Mouse (Mus musculus) stomach, embryonic 16.5 days (tissue): ENCODE results near the gene Fam178b. TPM values are rescaled to one million over a fixed set of nuclear protein-coding genes. Genes with fewer than 3 reads are reported as not detected.

Experiments
- ATAC-seq: fragments of 200-750 bp; cut with Nextera tagmentation; 2 replicates; pipeline ENCODE4 v1.8.0; 2017; ENCODE audit warnings: moderate number of reproducible peaks, moderate TSS enrichment; ENCODE audit not compliant: insufficient read depth, low FRiP score
- H3K27ac ChIP-seq: fragments of 300-500 bp; sonication (generic); 2 replicates; pipeline ENCODE4 v1.5.1; 2014; ENCODE audit warnings: low read length
- H3K27me3 ChIP-seq: fragments of 300-500 bp; sonication (generic); 2 replicates; pipeline ENCODE4 v1.6.1; 2014; ENCODE audit warnings: low read length, control low read depth, mixed read lengths; ENCODE audit not compliant: control insufficient read depth, insufficient read depth
- H3K36me3 ChIP-seq: fragments of 300-500 bp; sonication (generic); 2 replicates; pipeline ENCODE4 v1.6.1; 2014; ENCODE audit warnings: low read length; ENCODE audit not compliant: control insufficient read depth, insufficient read depth
- H3K4me1 ChIP-seq: fragments of 300-500 bp; sonication (generic); 2 replicates; pipeline ENCODE4 v1.6.1; 2014; ENCODE audit warnings: low read length, control low read depth, mixed read lengths; ENCODE audit not compliant: control insufficient read depth, insufficient read depth
- H3K4me2 ChIP-seq: fragments of 300-500 bp; sonication (generic); 2 replicates; pipeline ENCODE4 v1.6.1; 2014; ENCODE audit warnings: low read depth, low read length, mixed read lengths
- H3K4me3 ChIP-seq: fragments of 300-500 bp; sonication (generic); replicated peaks from 2 replicates; pipeline ENCODE4 v1.5.1; 2014; ENCODE audit warnings: mild to moderate bottlenecking, low read length
- H3K9ac ChIP-seq: fragments of 300-500 bp; sonication (generic); 2 replicates; pipeline ENCODE4 v1.6.1; 2014; ENCODE audit warnings: low read length
- H3K9me3 ChIP-seq: fragments of 300-500 bp; sonication (generic); replicated peaks from 2 replicates; pipeline ENCODE4 v1.6.1; 2016; ENCODE audit warnings: low read length, control low read depth; ENCODE audit not compliant: control insufficient read depth
- WGBS: fragments of 180-500 bp; shearing (Covaris S2); extraction: QIAGEN DNeasy Blood & Tissue Kit; methylation state at CpG from one replicate; pipeline ENCODE4 v1.1.7; 2014; 5-methylcytosine and 5-hydroxymethylcytosine counted together
- polyA plus RNA-seq: library from polyadenylated mRNA; unstranded; fragments of >200 nt; fragmentation: Nextera tagmentation; extraction: Ambion mirVana; gene quantifications from 2 replicates; pipeline ENCODE4 v1.2.1, GENCODE M21; 2015

Fam178b gene
- polyA plus RNA-seq = 0.50 and 0.94 TPM in 2 replicates

DNA sequence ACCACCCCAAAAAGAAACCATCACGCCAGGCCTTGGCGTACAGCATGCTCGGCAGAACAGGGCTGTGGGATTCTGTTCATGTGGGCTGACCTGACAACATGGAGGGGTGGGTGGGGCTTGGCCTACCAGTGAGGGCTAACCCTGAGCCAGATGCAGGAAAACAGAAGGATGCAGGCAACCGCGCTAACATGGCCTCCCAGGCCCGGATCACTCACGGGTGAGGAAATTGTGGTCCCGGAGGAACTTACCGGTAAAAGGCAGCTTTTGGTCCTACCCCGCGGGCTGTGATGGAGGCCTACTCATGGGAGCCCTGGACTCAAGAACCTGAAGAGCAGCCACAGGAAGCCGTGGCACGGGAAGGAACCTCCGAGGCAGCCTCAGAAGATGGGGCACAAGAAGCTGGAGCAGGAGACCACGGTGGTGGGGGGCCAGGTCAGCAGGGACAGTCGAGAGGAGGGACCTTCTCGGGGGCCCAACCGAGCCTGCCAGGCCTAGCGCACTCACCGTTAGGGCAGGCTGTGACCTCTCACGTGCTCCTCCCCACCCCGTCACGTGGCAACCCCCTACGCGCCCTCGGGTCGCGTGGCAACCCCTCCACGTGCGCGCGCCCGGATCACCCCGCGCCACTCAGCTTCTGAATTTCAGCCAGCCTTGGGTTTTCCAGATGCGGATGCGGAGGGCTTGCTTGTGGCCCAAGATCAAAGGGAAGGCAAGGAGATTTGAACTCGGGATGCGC, at the start of gene Fam178b:
Fam178b (minus strand) TSS at position 564 of the 736 bp plus-strand sequence.
- 92% methylated on average over 39 of the region's 39 CpGs for WGBS
- no peaks in the 10 kb centered on the region for H3K36me3 ChIP-seq
- no peak for ATAC-seq
- H3K27ac ChIP-seq = no peak within 1 kb of the TSS
- H3K4me3 ChIP-seq = no peak within 1 kb of the TSS
- H3K9me3 ChIP-seq = no peaks in the 10 kb centered on the region
- H3K4me2 ChIP-seq = no peak within 1 kb of the TSS
- no peak within 1 kb of the TSS for H3K9ac ChIP-seq
- H3K27me3 ChIP-seq = no peaks in the 10 kb centered on the region
- no peaks in the 10 kb centered on the region; the same call in 1 of the 2 replicates for H3K4me1 ChIP-seq

DNA sequence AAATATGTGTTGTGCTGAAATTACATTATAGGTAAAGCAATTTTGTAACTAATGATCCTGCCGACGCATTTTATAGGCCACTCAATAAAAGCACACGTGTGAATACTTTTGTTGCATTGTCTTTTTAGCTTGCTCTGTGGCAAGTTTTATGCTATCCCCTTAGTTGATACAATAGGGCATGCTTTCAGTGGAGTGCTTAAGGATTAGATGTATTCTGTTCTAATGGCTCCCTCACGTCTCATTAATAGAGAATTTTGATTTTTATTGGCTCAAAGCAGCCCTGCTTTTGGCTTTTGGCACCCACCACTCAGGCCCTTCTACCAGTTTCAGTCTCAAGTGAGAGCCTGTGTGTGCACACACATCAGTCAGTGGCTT, 41.1 kb upstream of the Fam178b start:
- no peak overlapping the region for H3K4me3 ChIP-seq
- no peak overlapping the region for H3K27ac ChIP-seq
- H3K9ac ChIP-seq = no peak overlapping the region
- H3K9me3 ChIP-seq = no peaks in the 10 kb centered on the region
- H3K4me1 ChIP-seq = no peaks in the 10 kb centered on the region
- H3K27me3 ChIP-seq = no peaks in the 10 kb centered on the region
- H3K36me3 ChIP-seq = no peaks in the 10 kb centered on the region
- no peak for ATAC-seq
- WGBS = 67% methylated on average over 4 of the region's 4 CpGs
- H3K4me2 ChIP-seq = no peak overlapping the region

DNA sequence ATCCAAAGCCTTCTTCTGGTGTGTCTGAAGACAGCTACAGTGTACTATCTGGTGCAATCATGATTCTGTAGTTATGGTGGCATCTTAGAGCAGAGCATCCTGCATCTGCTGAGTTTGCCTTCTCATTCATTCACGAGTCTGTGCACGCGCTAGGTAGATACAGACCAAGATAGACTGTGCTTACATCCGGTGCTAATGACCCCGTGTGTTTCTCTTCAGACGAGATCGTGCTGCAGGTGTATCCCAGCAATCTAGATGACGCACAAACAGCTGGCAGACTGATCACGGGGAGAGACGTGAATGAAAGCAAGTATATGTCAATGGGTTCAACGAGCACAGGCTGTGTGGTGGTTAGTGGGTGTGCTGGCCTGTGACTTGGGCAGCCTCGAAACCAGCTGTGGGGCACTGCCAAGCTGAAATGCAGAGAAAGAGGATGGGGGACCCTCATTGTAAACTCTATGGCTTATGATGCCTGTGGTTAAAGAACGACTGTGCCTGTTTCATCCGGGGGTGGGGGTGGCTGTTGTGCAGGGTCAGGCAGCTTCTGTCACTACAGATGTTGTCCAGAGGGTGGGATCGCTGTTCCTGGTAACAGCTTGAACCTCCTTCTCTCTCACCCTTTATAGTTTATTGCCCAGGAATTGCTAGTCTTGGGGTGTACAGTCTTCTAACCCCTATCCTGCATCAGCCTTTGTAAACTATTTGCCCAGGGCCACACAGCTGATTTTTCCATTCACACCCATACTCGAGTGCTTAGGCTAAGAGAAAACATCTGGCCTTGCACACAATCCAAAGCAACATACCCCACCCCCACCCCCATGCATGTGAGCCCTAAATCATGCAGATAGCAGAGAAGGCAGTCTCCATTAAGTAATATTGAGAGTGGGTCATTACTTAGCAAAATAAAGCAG, 40.4 kb upstream of the Fam178b start:
- 59% methylated on average over 16 of the region's 16 CpGs for WGBS
- H3K27ac ChIP-seq = no peak overlapping the region
- ATAC-seq = no peak

DNA sequence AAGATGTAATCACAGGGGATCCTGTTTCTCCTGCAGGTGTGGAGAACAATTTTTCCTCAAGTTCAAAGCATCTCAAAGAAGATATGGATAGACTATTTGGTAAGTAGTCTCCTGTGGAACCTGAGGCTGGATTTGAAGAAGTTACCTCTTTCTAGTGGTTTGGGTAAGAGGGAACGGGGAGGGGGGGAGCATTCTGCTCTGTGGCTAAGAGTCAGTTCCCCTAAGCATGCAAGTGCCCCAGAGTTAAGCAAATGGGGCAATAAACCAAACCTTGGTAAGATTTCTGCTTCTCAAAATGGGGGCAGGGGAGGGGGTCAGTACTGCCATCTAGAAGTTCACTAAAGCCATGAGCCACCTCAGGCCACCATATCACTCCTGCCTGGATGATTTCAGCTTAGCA, 35.8 kb upstream of the Fam178b start:
- WGBS = 77% methylated on average over 1 of the region's 1 CpGs
- Histone ChIP-seq H3K4me3 (no peak overlapping the region), H3K36me3 (no peaks in the 10 kb centered on the region), H3K4me2 (no peak overlapping the region), H3K27me3 (no peaks in the 10 kb centered on the region), H3K4me1 (no peaks in the 10 kb centered on the region), H3K9ac (no peak overlapping the region), H3K9me3 (no peaks in the 10 kb centered on the region), H3K27ac (no peak overlapping the region)
- ATAC-seq = no peak

More for the DNA sequence above, 40.4 kb upstream of the Fam178b start:
- Histone ChIP-seq H3K4me3 (no peak overlapping the region), H3K36me3 (no peaks in the 10 kb centered on the region), H3K4me1 (no peaks in the 10 kb centered on the region), H3K9ac (no peak overlapping the region), H3K9me3 (no peaks in the 10 kb centered on the region), H3K27me3 (no peaks in the 10 kb centered on the region), H3K4me2 (no peak overlapping the region)

DNA sequence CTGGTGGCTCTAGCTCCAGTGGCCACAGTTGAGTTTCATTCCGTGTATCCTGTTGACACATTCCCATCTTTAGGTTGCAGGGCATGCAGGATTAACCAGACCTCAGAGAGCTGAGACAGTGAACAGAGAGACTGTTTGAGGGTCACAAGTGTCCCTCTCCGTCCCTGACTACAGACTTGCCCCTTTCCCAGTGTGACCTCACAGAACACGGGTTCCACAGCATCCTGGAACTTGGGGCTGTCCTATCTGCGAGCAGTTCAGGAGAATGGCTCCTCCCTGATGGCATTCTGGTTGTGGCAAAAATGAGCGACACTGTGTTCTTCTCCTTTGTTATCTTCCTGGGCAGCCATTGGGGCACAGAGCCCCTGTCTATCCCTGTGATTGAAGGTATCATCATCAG, 31.3 kb upstream of the Fam178b start, which contains the start of gene Actr1b:
Actr1b (minus strand) TSS at position 112 of the 400 bp plus-strand sequence.
- H3K9ac ChIP-seq = no peak within 1 kb of the TSS
- H3K27me3 ChIP-seq = no peaks in the 10 kb centered on the region
- no peak for ATAC-seq
- no peaks in the 10 kb centered on the region; the same call in 1 of the 2 replicates for H3K4me1 ChIP-seq
- no peak within 1 kb of the TSS for H3K4me3 ChIP-seq
- H3K9me3 ChIP-seq = no peaks in the 10 kb centered on the region
- WGBS = 72% methylated on average over 5 of the region's 5 CpGs
- no peak within 1 kb of the TSS for H3K4me2 ChIP-seq
- no peak within 1 kb of the TSS for H3K27ac ChIP-seq
- H3K36me3 ChIP-seq = no peaks in the 10 kb centered on the region

DNA sequence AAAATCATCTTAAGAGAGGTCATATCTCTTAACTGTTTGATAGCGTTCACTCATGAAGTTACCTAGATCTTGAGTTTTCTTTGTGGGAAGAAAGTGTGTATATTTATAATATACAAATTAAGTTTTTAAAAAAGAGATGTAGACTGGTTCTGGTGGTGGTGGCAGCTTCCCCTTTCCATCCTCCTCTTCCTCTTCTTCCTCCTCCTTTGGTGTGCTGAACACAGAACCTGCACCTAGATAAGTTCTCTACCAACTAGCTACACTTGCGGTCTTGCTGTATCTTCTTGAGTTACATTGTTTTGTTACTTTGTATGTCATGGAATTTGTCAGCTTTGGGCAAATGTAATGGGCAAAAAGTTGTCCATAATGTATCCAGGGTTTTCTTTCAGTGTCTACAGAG, 28.1 kb upstream of the Fam178b start:
- no peaks in the 10 kb centered on the region for H3K36me3 ChIP-seq
- peaks cover 14% of the 10 kb centered on the region for H3K4me1 ChIP-seq
- ATAC-seq = no peak
- H3K4me2 ChIP-seq = no peak overlapping the region
- H3K4me3 ChIP-seq = no peak overlapping the region
- H3K27ac ChIP-seq = no peak overlapping the region
- no peaks in the 10 kb centered on the region for H3K9me3 ChIP-seq
- no peak overlapping the region for H3K9ac ChIP-seq
- no peaks in the 10 kb centered on the region for H3K27me3 ChIP-seq
- WGBS = 87% methylated on average over 2 of the region's 2 CpGs

DNA sequence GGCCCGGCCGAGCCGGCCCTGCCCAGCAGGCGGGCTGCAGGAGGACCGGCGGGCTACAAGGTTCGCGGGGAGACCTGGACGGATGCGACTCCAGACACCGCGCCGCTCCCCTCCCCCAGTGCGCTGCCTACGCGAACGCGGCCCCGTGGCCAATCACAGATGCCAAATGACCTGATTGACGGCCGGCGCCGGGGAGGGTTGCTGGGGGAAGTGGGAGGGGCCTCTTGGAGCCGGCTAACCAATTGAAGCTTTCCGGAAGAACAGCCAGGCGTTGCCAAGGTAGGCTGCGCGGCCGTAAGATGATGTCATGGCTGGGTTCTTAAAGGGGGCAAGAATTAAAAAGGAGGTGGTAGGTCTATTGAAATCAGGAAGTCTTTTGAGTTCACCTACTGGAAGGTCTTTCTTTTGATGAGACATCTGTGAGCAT, 26.9 kb upstream of the Fam178b start, which contains the start of gene 4933424G06Rik:
4933424G06Rik (plus strand) TSS at position 296 of the 427 bp plus-strand sequence.
- 0% methylated on average over 29 of the region's 29 CpGs for WGBS
- peak within 1 kb of the TSS; percentile 70 for H3K4me2 ChIP-seq
- H3K27ac ChIP-seq = peak within 1 kb of the TSS; percentile 85
- no peaks in the 10 kb centered on the region for H3K9me3 ChIP-seq
- ATAC-seq = peak; percentile 96
- H3K36me3 ChIP-seq = peaks cover 3% of the 10 kb centered on the region; the same call in 1 of the 2 replicates
- peaks cover 14% of the 10 kb centered on the region for H3K4me1 ChIP-seq
- peak within 1 kb of the TSS; percentile 94 for H3K9ac ChIP-seq
- no peaks in the 10 kb centered on the region for H3K27me3 ChIP-seq
- H3K4me3 ChIP-seq = peak within 1 kb of the TSS; percentile 85

DNA sequence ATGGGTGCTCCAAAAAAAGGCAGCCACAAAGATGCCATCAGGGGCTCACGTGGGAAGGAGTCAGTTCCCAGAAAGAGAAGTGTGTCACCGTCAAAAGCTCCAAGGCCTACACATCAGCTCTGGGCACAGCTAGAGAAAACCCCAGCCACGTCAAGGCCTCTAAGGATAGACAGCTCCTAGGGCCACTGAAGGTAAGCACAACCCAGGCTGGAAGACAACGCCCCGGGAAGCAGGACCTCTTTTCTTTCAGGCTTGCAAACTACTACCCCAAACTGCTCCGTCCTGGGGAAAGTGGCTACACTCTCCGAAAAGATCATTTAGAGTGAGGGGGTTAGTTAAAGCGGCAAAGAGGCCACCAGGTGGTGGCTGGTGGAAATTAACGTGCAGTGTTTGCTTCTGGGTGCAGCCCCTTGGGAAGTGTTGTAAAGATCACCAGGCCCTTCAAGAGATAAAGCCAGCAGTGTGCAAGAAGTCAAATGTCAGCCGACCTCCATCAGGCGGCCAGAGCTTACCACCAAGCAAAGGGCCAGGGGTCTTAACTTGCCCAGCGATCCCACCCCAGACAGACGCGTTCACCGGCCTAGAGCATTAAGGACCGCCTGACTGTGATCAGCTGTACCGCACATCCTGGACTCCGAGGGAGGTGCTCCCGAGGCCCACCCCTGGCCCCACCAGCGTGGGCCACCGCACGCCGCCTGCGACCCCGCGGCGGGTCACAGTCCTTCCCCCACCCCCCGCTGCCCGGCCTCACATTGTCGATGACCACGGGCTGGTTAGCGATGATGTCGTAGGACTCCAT, 26.3 kb upstream of the Fam178b start:
- 1% methylated on average over 33 of the region's 33 CpGs for WGBS
- peak; percentile 72; the same call in 1 of the 2 replicates for ATAC-seq
- Histone ChIP-seq H3K4me3 (peak overlapping the region; percentile 85), H3K4me2 (peak overlapping the region; percentile 70), H3K9me3 (no peaks in the 10 kb centered on the region), H3K36me3 (peaks cover 9% of the 10 kb centered on the region), H3K4me1 (peaks cover 14% of the 10 kb centered on the region), H3K9ac (peak overlapping the region; percentile 94), H3K27me3 (no peaks in the 10 kb centered on the region), H3K27ac (peak overlapping the region; percentile 85)
